Comparison of ENCODE assay signal across 26 mouse cellular contexts in genomic region chr6:31273816-31274215, GRCm38 (mm10).
"Had no signal": no experiment of that assay in that cellular context is flagged by ENCODE, and none has a peak within 500 bp of the region (broad histone marks: within the 10 kb centered on the region; RNA-seq: fewer than 3 reads in every experiment).

No protein-coding gene starts in this region.

- H3K9ac ChIP-seq: heart, embryonic 12.5 days; hindbrain, embryonic 13.5 days; hindbrain, embryonic 15.5 days; kidney, embryonic 15.5 days; limb, embryonic 13.5 days; limb, embryonic 15.5 days; liver, embryonic 12.5 days; liver, embryonic 14.5 days had no signal

- H3K4me2 ChIP-seq: heart, embryonic 12.5 days; hindbrain, embryonic 13.5 days; hindbrain, embryonic 15.5 days; kidney, embryonic 15.5 days; limb, embryonic 13.5 days; limb, embryonic 15.5 days; liver, embryonic 12.5 days had no signal

- H3K4me3 ChIP-seq: gastrocnemius, adult 2 months; heart, adult 2 months; heart, embryonic 10.5 days; heart, embryonic 12.5 days; hindbrain, embryonic 10.5 days; hindbrain, embryonic 13.5 days; hindbrain, embryonic 15.5 days; kidney, embryonic 15.5 days; limb, embryonic 13.5 days; limb, embryonic 15.5 days; liver, embryonic 12.5 days had no signal

- H3K27ac ChIP-seq: gastrocnemius, adult 2 months; heart, adult 2 months; heart, embryonic 10.5 days; hindbrain, embryonic 10.5 days; hindbrain, embryonic 13.5 days; hindbrain, embryonic 15.5 days; hindbrain, postnatal 0 days; kidney, embryonic 15.5 days; kidney, postnatal 0 days; limb, embryonic 13.5 days; limb, embryonic 15.5 days; liver, embryonic 12.5 days; liver, embryonic 14.5 days had no signal

- ATAC-seq: hindbrain, postnatal 0 days; intestine, embryonic 16.5 days; liver, embryonic 12.5 days had no signal

- H3K9me3 ChIP-seq: heart, embryonic 10.5 days; heart, embryonic 12.5 days; hindbrain, embryonic 10.5 days; hindbrain, embryonic 13.5 days; hindbrain, embryonic 15.5 days; kidney, embryonic 15.5 days; limb, embryonic 13.5 days; limb, embryonic 15.5 days; liver, embryonic 12.5 days had no signal

- H3K4me1 ChIP-seq: heart, embryonic 10.5 days; heart, embryonic 12.5 days; hindbrain, embryonic 13.5 days; hindbrain, embryonic 15.5 days; kidney, embryonic 15.5 days; limb, embryonic 13.5 days; limb, embryonic 15.5 days; liver, embryonic 12.5 days had no signal

- DNase-seq: gastrocnemius, adult 2 months; gastrocnemius, postnatal 10 days; gastrocnemius, postnatal 25 days; heart, adult 2 months; heart, postnatal 10 days; kidney, adult 11 months; kidney, adult 2 months; kidney, adult 9 months; kidney, postnatal 14 days; kidney, postnatal 36 days; layer of hippocampus, adult 9-11 months; layer of hippocampus, postnatal 36 days; left cerebral cortex, postnatal 4 days had no signal

- H3K27me3 ChIP-seq: hindbrain, embryonic 13.5 days; hindbrain, embryonic 15.5 days; kidney, embryonic 15.5 days; limb, embryonic 13.5 days; limb, embryonic 15.5 days had no signal

- H3K36me3 ChIP-seq: heart, embryonic 10.5 days; heart, embryonic 12.5 days; hindbrain, embryonic 10.5 days; hindbrain, embryonic 13.5 days; hindbrain, embryonic 15.5 days; kidney, embryonic 15.5 days; limb, embryonic 13.5 days; limb, embryonic 15.5 days; liver, embryonic 12.5 days had no signal
